Mouse (Mus musculus): ENCODE data around the gene Sugct.

DNA sequence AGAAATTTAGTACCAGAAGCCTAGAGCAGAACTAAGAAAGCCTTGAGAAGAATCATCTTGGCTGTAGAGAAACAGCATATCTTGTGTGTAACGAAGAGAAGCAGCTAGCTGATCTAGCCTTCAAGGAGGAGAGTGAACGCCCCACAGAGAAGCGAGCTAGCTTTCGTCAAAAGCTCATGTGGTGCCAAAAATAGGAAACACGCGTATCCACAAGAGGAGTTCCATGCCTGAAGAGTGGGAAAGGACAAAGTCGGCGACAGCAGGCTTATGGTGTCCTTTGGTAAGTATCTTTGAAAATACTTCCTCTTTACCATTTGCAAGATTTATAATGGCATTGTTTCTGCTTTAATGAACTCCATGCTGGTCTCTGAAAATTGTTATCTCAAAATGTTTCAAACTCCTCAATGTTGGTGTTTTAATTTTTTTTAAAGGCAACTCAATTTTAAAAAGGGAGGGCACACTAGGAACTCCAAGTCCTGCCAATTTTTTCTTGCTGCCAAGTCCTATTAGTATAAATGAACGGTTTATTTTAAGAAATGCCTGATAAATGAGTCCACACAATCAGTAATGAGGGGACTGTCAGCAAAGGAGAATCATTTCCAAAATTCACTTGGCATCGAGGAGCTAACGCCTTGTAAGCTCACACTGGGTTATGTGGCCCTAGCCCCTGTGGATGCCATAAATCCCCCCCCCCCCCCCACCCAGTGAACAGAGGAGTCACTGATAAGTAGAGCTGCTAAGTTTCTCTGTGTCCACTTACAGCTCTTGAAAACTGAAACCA is 757.7 kb downstream of the Sugct start:
- TF ChIP-seq CTCF (IDR thresholded peaks at IDR 0.05; ENCODE audit: extremely low read depth, insufficient read depth, insufficient read length, insufficient replicate concordance) (no peak), POLR2A (IDR thresholded peaks at IDR 0.05; ENCODE audit: low read depth, low read length) (no peak)

All from spleen, adult 2 months (tissue).